Mouse (Mus musculus): ENCODE measurements around the gene Rora. TPM values are rescaled to one million over a fixed set of nuclear protein-coding genes. Genes with fewer than 3 reads are reported as not detected.

Gene Rora
- polyA plus RNA-seq (2016; fragmentation: Nextera tagmentation; extraction: Ambion mirVana) = 5.1 and 6.6 TPM in 2 replicates

- Histone ChIP-seq H3K9me3 (no peaks in the 10 kb centered on the region), H3K27ac (replicated peaks) (peak within 1 kb of the TSS; percentile 93), H3K4me3 (peak within 1 kb of the TSS; percentile 89), H3K36me3 (replicated peaks) (no peaks in the 10 kb centered on the region), H3K27me3 (replicated peaks; ENCODE audit: low read depth, poor library complexity, severe bottlenecking) (peaks cover 26% of the 10 kb centered on the region), H3K4me1 (peaks cover 29% of the 10 kb centered on the region)
- under 1% methylated on average over 72 of the region's 72 CpGs for WGBS
- peak; percentile 82 for DNase-seq (ENCODE audit: low spot score)
These were observed at the start of gene Rora for GRCm38 (mm10) chr9:68653211-68654038. Gene Rora, plus strand, starts transcription at chr9:68653786.

- H3K27ac ChIP-seq (replicated peaks) = no peak overlapping the region
- H3K36me3 ChIP-seq (replicated peaks) = no peaks in the 10 kb centered on the region
- H3K4me3 ChIP-seq = no peak overlapping the region
- 82% methylated on average over 9 of the region's 9 CpGs for WGBS
- H3K9me3 ChIP-seq = no peaks in the 10 kb centered on the region
- H3K27me3 ChIP-seq (replicated peaks; ENCODE audit: low read depth, poor library complexity, severe bottlenecking) = no peaks in the 10 kb centered on the region
- no peak for DNase-seq (ENCODE audit: low spot score)
- no peaks in the 10 kb centered on the region for H3K4me1 ChIP-seq
These were observed 39.6 kb upstream of the Rora start for GRCm38 (mm10) chr9:68614006-68614405.

- no peak overlapping the region for H3K27ac ChIP-seq (replicated peaks)
- no peaks in the 10 kb centered on the region for H3K36me3 ChIP-seq (replicated peaks)
- no peaks in the 10 kb centered on the region for H3K9me3 ChIP-seq
- DNase-seq (ENCODE audit: low spot score) = no peak
- H3K4me3 ChIP-seq = no peak overlapping the region
- WGBS = 30% methylated on average over 4 of the region's 4 CpGs
- no peaks in the 10 kb centered on the region for H3K4me1 ChIP-seq
- H3K27me3 ChIP-seq (replicated peaks; ENCODE audit: low read depth, poor library complexity, severe bottlenecking) = no peaks in the 10 kb centered on the region
These were observed 36.5 kb upstream of the Rora start for GRCm38 (mm10) chr9:68617116-68617515.

- DNase-seq (ENCODE audit: low spot score) = no peak
- WGBS = 84% methylated on average over 2 of the region's 2 CpGs
- Histone ChIP-seq H3K36me3 (replicated peaks) (no peaks in the 10 kb centered on the region), H3K27me3 (replicated peaks; ENCODE audit: low read depth, poor library complexity, severe bottlenecking) (no peaks in the 10 kb centered on the region), H3K4me3 (no peak overlapping the region), H3K27ac (replicated peaks) (no peak overlapping the region), H3K9me3 (no peaks in the 10 kb centered on the region), H3K4me1 (no peaks in the 10 kb centered on the region)
These were observed 33.5 kb upstream of the Rora start for GRCm38 (mm10) chr9:68620036-68620435.

- DNase-seq (ENCODE audit: low spot score) = no peak
- Histone ChIP-seq H3K4me1 (no peaks in the 10 kb centered on the region), H3K4me3 (no peak overlapping the region), H3K27ac (replicated peaks) (no peak overlapping the region), H3K9me3 (no peaks in the 10 kb centered on the region), H3K27me3 (replicated peaks; ENCODE audit: low read depth, poor library complexity, severe bottlenecking) (no peaks in the 10 kb centered on the region), H3K36me3 (replicated peaks) (no peaks in the 10 kb centered on the region)
- WGBS = 85% methylated on average over 6 of the region's 6 CpGs
These were observed 33.1 kb upstream of the Rora start for GRCm38 (mm10) chr9:68620441-68620840.

- Histone ChIP-seq H3K4me1 (no peaks in the 10 kb centered on the region), H3K9me3 (no peaks in the 10 kb centered on the region), H3K27me3 (replicated peaks; ENCODE audit: low read depth, poor library complexity, severe bottlenecking) (no peaks in the 10 kb centered on the region), H3K4me3 (no peak overlapping the region), H3K27ac (replicated peaks) (no peak overlapping the region), H3K36me3 (replicated peaks) (no peaks in the 10 kb centered on the region)
- WGBS = 70% methylated on average over 4 of the region's 4 CpGs
- DNase-seq (ENCODE audit: low spot score) = no peak
These were observed 28.6 kb upstream of the Rora start for GRCm38 (mm10) chr9:68624981-68625380.

- no peak for DNase-seq (ENCODE audit: low spot score)
- Histone ChIP-seq H3K27ac (replicated peaks) (no peak overlapping the region), H3K4me3 (no peak overlapping the region), H3K27me3 (replicated peaks; ENCODE audit: low read depth, poor library complexity, severe bottlenecking) (no peaks in the 10 kb centered on the region), H3K4me1 (0 out of 2 replicates have a peak, but pooled peaks cover 4% of the 10 kb centered on the region), H3K9me3 (no peaks in the 10 kb centered on the region), H3K36me3 (replicated peaks) (no peaks in the 10 kb centered on the region)
- WGBS = 96% methylated on average over 8 of the region's 8 CpGs
These were observed 16.3 kb upstream of the Rora start for GRCm38 (mm10) chr9:68637301-68637700.

- H3K27me3 ChIP-seq (replicated peaks; ENCODE audit: low read depth, poor library complexity, severe bottlenecking) = no peaks in the 10 kb centered on the region
- 0 out of 2 replicates have a peak, but pooled peaks cover 4% of the 10 kb centered on the region for H3K4me1 ChIP-seq
- H3K36me3 ChIP-seq (replicated peaks) = no peaks in the 10 kb centered on the region
- no peak for DNase-seq (ENCODE audit: low spot score)
- 79% methylated on average over 3 of the region's 3 CpGs for WGBS
- H3K4me3 ChIP-seq = no peak overlapping the region
- no peak overlapping the region for H3K27ac ChIP-seq (replicated peaks)
- H3K9me3 ChIP-seq = no peaks in the 10 kb centered on the region
These were observed 12.5 kb upstream of the Rora start for GRCm38 (mm10) chr9:68641123-68641522.

GRCm38 (mm10) chr9:68648061-68648460 lies 5.5 kb upstream of the Rora start:
- DNase-seq (ENCODE audit: low spot score) = no peak
- 79% methylated on average over 3 of the region's 3 CpGs for WGBS
- Histone ChIP-seq H3K27me3 (replicated peaks; ENCODE audit: low read depth, poor library complexity, severe bottlenecking) (no peaks in the 10 kb centered on the region), H3K4me1 (no peaks in the 10 kb centered on the region), H3K9me3 (no peaks in the 10 kb centered on the region), H3K27ac (replicated peaks) (no peak overlapping the region), H3K4me3 (no peak overlapping the region), H3K36me3 (replicated peaks) (no peaks in the 10 kb centered on the region)

GRCm38 (mm10) chr9:68654039-68654332 lies 400 bp downstream of the Rora start:
- DNase-seq (ENCODE audit: low spot score) = no peak
- H3K4me1 ChIP-seq = peaks cover 29% of the 10 kb centered on the region
- H3K9me3 ChIP-seq = no peaks in the 10 kb centered on the region
- peak overlapping the region; percentile 93 for H3K27ac ChIP-seq (replicated peaks)
- peaks cover 26% of the 10 kb centered on the region for H3K27me3 ChIP-seq (replicated peaks; ENCODE audit: low read depth, poor library complexity, severe bottlenecking)
- H3K36me3 ChIP-seq (replicated peaks) = no peaks in the 10 kb centered on the region
- H3K4me3 ChIP-seq = peak overlapping the region; percentile 89
- under 1% methylated on average over 28 of the region's 28 CpGs for WGBS

GRCm38 (mm10) chr9:68654333-68655017 lies 889 bp downstream of the Rora start:
- WGBS = under 1% methylated on average over 43 of the region's 43 CpGs
- peak overlapping the region; percentile 93; the same call in 1 of the 2 replicates for H3K27ac ChIP-seq (replicated peaks)

GRCm38 (mm10) chr9:68655018-68656005 lies 1.7 kb downstream of the Rora start:
- Histone ChIP-seq H3K27ac (replicated peaks) (0 out of 2 replicates have a peak overlapping the region, but pooled peaks have one; percentile 93), H3K9me3 (no peaks in the 10 kb centered on the region), H3K4me1 (peaks cover 29% of the 10 kb centered on the region), H3K27me3 (replicated peaks; ENCODE audit: low read depth, poor library complexity, severe bottlenecking) (peaks cover 26% of the 10 kb centered on the region), H3K36me3 (replicated peaks) (no peaks in the 10 kb centered on the region), H3K4me3 (peak overlapping the region; percentile 89)
- WGBS = 2% methylated on average over 31 of the region's 31 CpGs
- DNase-seq (ENCODE audit: low spot score) = peak; percentile 44

More at GRCm38 (mm10) chr9:68654333-68655017, 889 bp downstream of the Rora start:
- H3K4me1 ChIP-seq = peaks cover 29% of the 10 kb centered on the region
- peak overlapping the region; percentile 89 for H3K4me3 ChIP-seq
- H3K27me3 ChIP-seq (replicated peaks; ENCODE audit: low read depth, poor library complexity, severe bottlenecking) = peaks cover 26% of the 10 kb centered on the region
- DNase-seq (ENCODE audit: low spot score) = peak; percentile 62
- no peaks in the 10 kb centered on the region for H3K9me3 ChIP-seq
- no peaks in the 10 kb centered on the region for H3K36me3 ChIP-seq (replicated peaks)
